In genomic region chr17:27201981-27202380, GRCm38 (mm10) we compare ENCODE assay signal across 15 mouse cellular contexts. TPM values are rescaled to one million over a fixed set of nuclear protein-coding genes. Genes with fewer than 3 reads are reported as not detected.
A peak's percentile ranks its signal among the peaks of the same experiment; 100 is the strongest.
DNase-seq lines count a peak whose midpoint lies in the region; ATAC-seq and TF ChIP-seq lines count a peak whose summit lies in the region.
"Had no signal": no experiment of that assay in that cellular context is flagged by ENCODE, and none has a peak within 500 bp of the region (broad histone marks: within the 10 kb centered on the region; RNA-seq: fewer than 3 reads in every experiment).

No protein-coding gene starts in this region.

- no peak for DNase-seq in gastrocnemius, adult 2 months
- no peak for DNase-seq in gastrocnemius, postnatal 14 days
- peak; percentile 40 for DNase-seq in retina, postnatal 1 day
- no peak for DNase-seq in retina, embryonic 14.5 days (ENCODE audit: low spot score)
- DNase-seq in brain, embryonic 14.5 days (ENCODE audit: low read depth): no peak
- DNase-seq in spleen, adult 18-20 months: no peak
- no peak for DNase-seq in right cerebral cortex, postnatal 14 days
- DNase-seq: cerebellum, adult 9-11 months; kidney, postnatal 4 days; lung, adult 18-20 months had no signal

- intact Hi-C loops in gastrocnemius, adult 2 months (cut with DNase I): loop anchor here (5.0 to 10.0 kb wide), 4 partner anchors 70 to 423 kb away; partner anchors contain the start of genes Bnip1, Nudt3 and Uqcc2
- intact Hi-C loops in gastrocnemius, postnatal 14 days (cut with DNase I; ENCODE audit: low total_unique reads): no loop called here

- ATAC-seq in megakaryocyte progenitor cell, adult 5-6 weeks (replicated peaks; ENCODE audit: poor library complexity): peak; percentile 45
- ATAC-seq: Patski had no signal

- no peak for TF ChIP-seq POLR2A in brain, embryonic 14.5 days (IDR thresholded peaks at IDR 0.05; ENCODE audit: borderline replicate concordance, extremely low read depth, insufficient read depth, insufficient read length, poor library complexity, severe bottlenecking)

- H3K4me3 ChIP-seq in gastrocnemius, adult 2 months: peak overlapping the region; percentile 38; the same call in 1 of the 2 replicates
- H3K4me3 ChIP-seq: neural tube, embryonic 12.5 days had no signal

- TF ChIP-seq CTCF in gastrocnemius, adult 2 months (IDR thresholded peaks at IDR 0.05): peak; percentile 43
- TF ChIP-seq CTCF in brain, embryonic 14.5 days (IDR thresholded peaks at IDR 0.05; ENCODE audit: borderline replicate concordance, extremely low read depth, insufficient read depth, insufficient read length): peak; percentile 42; the same call in 1 of the 2 replicates

- H3K27ac ChIP-seq in gastrocnemius, adult 2 months: peak overlapping the region; percentile 94
- H3K27ac ChIP-seq: forebrain, embryonic 10.5 days; heart, embryonic 13.5 days had no signal

RNA-seq across cellular contexts. Expression of gene Lemd2, which starts 2.3 kb away (rescaled TPM):
- 10 to 100 TPM; 22.4 to 23.9 TPM for total RNA-seq in gastrocnemius, adult 2 months (2021)
- total RNA-seq in gastrocnemius, postnatal 14 days (2021): 10 to 100 TPM; 17.8 to 18.0 TPM
- 117 and 154 TPM in 2 replicates for polyA plus RNA-seq in brain, embryonic 14.5 days (2012; rRNA removed)
- total RNA-seq in megakaryocyte progenitor cell, adult 5-6 weeks (2015): 12.1 and 13.0 TPM in 2 replicates
- 21.4 and 21.8 TPM in 2 replicates for total RNA-seq in megakaryocyte progenitor cell, adult 5-6 weeks (2017)

RNA-seq across cellular contexts. Expression of gene Ip6k3, which starts 34.4 kb away (rescaled TPM):
- total RNA-seq in gastrocnemius, adult 2 months (2021): 10 to 100 TPM; 30.9 to 84.2 TPM
- 100 to 1,000 TPM in 1 of 2 experiments, 10 to 100 TPM in 1; 91.4 to 128 TPM for total RNA-seq in gastrocnemius, postnatal 14 days (2021)
- 0.29 and 0.33 TPM in 2 replicates for polyA plus RNA-seq in brain, embryonic 14.5 days (2012; rRNA removed)
- not detected in 2 replicates for total RNA-seq in megakaryocyte progenitor cell, adult 5-6 weeks (2015)
- not detected in 2 replicates for total RNA-seq in megakaryocyte progenitor cell, adult 5-6 weeks (2017)

Comparison
In these comparisons a context has a peak if more than half of its experiments do, and no peak if none do; other contexts are left out.
1. RNA of gene Ip6k3, which starts 34.4 kb away (total RNA-seq): 91.4 to 128 TPM in gastrocnemius, postnatal 14 days and 30.9 to 84.2 TPM in gastrocnemius, adult 2 months; not detected in megakaryocyte progenitor cell, adult 5-6 weeks; every median in the first group is over 10 times any median in the second.